Mouse (Mus musculus): ENCODE results near the gene Rgs7. TPM values are rescaled to one million over a fixed set of nuclear protein-coding genes. Genes with fewer than 3 reads are reported as not detected.

Rgs7 gene
- polyA plus RNA-seq, 1 experiment from 2014 or later: 1.8 TPM

DNA sequence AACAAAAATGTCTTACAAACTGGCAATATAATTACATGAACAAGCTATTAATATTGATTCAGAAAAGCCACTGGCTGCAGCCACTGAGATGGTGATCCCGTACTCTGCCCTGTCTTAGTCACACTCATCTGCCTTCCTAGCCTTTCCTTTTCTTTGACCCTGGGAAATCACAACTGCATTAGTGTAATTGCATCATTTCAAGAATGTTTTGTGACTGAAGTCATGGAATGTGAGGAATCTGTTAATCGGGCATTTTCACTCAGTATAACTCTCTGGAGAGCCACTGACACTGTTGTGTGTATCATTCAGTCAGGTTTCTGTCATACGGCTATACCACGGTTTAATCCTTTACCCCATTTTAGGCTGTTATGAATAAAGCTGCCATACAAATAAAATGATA is 156.1 kb downstream of the Rgs7 start:
- no peak overlapping the region for H3K4me3 ChIP-seq (replicated peaks)
- no peaks in the 10 kb centered on the region for H3K9me3 ChIP-seq
- H3K9ac ChIP-seq: no peak overlapping the region
- no peaks in the 10 kb centered on the region for H3K4me1 ChIP-seq (replicated peaks)
- ATAC-seq: no peak
- H3K27ac ChIP-seq: no peak overlapping the region
- H3K4me2 ChIP-seq (replicated peaks): no peak overlapping the region
- H3K27me3 ChIP-seq (replicated peaks): no peaks in the 10 kb centered on the region
- no peaks in the 10 kb centered on the region for H3K36me3 ChIP-seq
- 64% methylated on average over 4 of the region's 4 CpGs for WGBS

DNA sequence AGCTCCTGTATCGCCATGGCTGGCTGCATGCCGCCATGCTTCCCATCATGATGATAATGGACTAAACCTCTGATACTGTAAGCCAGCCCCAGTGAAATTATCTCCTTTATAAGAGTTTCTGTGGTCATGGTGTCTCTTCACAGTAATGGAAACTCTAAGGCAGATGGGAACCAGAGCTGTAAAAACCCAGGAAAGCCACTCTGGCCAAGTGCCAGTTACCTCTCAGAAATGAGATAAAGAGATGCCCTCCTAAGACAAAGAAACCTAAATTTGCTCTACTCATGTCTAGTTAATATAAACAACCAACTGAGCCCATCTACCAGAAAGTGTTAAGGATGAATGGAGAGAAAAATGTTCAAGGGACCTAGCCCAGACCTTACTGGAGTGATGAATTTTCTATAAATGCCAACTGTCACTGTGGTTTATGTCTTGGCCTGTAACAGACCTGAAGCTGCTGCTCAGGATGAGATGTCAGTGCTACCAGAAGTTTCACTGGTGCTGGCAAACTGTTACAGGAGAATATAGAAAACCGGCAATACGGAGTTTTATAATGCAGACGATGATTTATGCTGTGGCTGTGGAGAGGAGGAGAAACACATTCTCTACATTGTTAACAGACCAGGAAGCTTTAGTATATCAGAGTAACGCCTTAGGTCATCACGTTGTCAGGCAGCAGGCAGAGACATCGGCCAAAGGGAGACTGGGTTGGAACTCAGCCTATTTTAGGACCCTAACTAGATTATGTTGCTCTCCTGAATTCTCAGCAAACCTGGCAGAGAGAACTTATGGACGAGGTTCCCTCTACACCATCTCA is 159.1 kb downstream of the Rgs7 start:
- H3K9me3 ChIP-seq: no peaks in the 10 kb centered on the region
- H3K9ac ChIP-seq: no peak overlapping the region
- H3K4me3 ChIP-seq (replicated peaks): no peak overlapping the region
- H3K27me3 ChIP-seq (replicated peaks): no peaks in the 10 kb centered on the region
- H3K4me1 ChIP-seq (replicated peaks): no peaks in the 10 kb centered on the region
- ATAC-seq: no peak; the same call in 1 of the 2 replicates
- WGBS: 56% methylated on average over 9 of the region's 9 CpGs
- H3K36me3 ChIP-seq: no peaks in the 10 kb centered on the region
- H3K4me2 ChIP-seq (replicated peaks): no peak overlapping the region
- H3K27ac ChIP-seq: no peak overlapping the region

DNA sequence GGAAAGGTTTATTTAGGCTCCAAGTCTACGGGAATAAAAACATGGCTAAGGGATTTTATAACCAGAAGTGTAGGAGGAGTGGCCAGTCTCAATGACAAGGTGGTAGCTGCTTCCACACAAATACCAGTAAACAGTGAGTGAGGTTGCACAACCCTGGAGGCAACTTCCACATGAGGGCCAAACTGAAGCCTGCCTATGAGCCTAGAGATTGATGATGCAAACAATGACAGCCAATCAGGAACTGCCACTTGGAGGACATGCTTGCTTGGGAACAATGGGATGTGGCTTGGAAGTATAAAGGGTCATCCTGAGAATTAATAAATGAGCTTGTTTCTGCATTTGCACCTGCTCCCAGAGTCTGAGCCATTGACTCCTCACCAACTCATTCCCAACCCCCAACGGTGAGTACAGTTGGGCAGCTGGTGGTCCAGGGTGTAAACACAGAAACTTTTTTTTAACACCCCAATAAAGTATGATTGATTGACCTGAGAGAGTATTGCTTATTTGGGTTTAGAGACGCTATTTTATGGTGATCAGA is 162.3 kb downstream of the Rgs7 start:
- no peak for ATAC-seq
- no peaks in the 10 kb centered on the region for H3K9me3 ChIP-seq
- 71% methylated on average over 3 of the region's 3 CpGs for WGBS

DNA sequence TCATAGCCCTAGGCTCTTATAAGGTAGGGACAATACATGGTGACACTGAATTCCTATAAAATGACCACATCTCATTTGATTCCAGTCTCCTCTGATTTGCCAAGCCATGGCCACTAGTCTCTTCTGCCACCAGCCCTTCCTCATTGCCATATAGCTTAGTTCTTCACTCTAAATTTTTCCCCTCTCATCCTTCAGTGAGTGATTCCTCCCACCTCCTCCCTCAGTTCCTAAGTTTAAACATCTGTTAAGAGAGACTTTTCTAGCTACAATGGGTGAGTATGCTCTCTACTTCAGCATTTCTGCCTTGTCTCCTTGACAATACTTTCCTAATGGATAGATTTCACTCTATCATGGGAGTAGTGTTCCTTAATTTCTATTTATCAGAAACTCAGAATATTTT is 169.5 kb downstream of the Rgs7 start:
- no peaks in the 10 kb centered on the region for H3K27me3 ChIP-seq (replicated peaks)
- ATAC-seq: no peak

More for the DNA sequence above, 162.3 kb downstream of the Rgs7 start:
- Histone ChIP-seq H3K9ac (no peak overlapping the region), H3K4me3 (replicated peaks) (no peak overlapping the region), H3K27me3 (replicated peaks) (no peaks in the 10 kb centered on the region), H3K4me2 (replicated peaks) (no peak overlapping the region), H3K36me3 (no peaks in the 10 kb centered on the region), H3K27ac (no peak overlapping the region), H3K4me1 (replicated peaks) (no peaks in the 10 kb centered on the region)

DNA sequence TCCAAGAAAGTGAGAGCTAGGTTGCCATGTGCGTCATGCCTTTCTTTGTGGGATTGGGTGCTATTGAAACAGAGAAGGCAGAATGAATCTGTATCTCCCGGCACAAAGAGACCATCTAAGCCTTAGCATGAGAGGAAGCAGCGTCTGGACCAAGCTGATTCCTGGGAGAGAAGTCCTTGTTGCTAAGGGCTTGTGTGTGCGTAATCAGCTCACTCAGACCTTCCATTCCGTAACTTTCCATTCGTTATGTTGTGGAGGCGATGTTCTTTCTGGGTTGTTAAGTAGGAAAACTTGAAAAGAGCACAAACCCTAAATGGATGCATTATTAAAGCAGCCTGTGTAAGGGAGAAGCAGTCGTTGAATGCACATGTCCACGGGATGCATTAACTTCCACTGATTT is 173.1 kb downstream of the Rgs7 start:
- no peak overlapping the region for H3K4me3 ChIP-seq (replicated peaks)
- no peak for ATAC-seq
- no peaks in the 10 kb centered on the region for H3K9me3 ChIP-seq
- no peak overlapping the region for H3K9ac ChIP-seq
- WGBS: 87% methylated on average over 9 of the region's 9 CpGs
- H3K27me3 ChIP-seq (replicated peaks): no peaks in the 10 kb centered on the region
- H3K36me3 ChIP-seq: no peaks in the 10 kb centered on the region
- no peak overlapping the region for H3K27ac ChIP-seq
- no peaks in the 10 kb centered on the region for H3K4me1 ChIP-seq (replicated peaks)
- no peak overlapping the region for H3K4me2 ChIP-seq (replicated peaks)

More for the DNA sequence above, 169.5 kb downstream of the Rgs7 start:
- no peak overlapping the region for H3K4me3 ChIP-seq (replicated peaks)
- no peaks in the 10 kb centered on the region for H3K36me3 ChIP-seq
- H3K4me2 ChIP-seq (replicated peaks): no peak overlapping the region
- no peaks in the 10 kb centered on the region for H3K9me3 ChIP-seq
- H3K9ac ChIP-seq: no peak overlapping the region
- no peak overlapping the region for H3K27ac ChIP-seq
- H3K4me1 ChIP-seq (replicated peaks): no peaks in the 10 kb centered on the region

DNA sequence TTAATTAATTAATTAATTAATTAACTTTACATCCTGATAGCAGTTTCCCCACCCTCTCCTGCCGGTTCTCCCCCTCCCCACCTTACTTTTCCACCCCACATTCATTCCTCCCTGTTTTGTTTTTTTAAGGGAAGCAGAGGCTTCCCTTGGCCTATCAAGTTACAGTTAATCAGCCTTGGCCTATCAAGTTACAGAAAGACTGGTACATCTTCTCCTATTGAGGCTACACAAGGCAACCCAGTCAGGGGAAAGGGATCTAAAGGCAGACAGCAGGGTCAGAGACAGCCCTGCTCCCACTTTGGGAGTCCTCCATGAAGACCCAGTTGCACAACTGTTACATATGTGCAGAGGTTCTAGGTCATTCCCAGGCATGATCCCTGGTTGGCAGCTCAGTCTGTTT is 175.0 kb downstream of the Rgs7 start:
- Histone ChIP-seq H3K4me2 (replicated peaks) (no peak overlapping the region), H3K9me3 (no peaks in the 10 kb centered on the region), H3K4me1 (replicated peaks) (no peaks in the 10 kb centered on the region), H3K9ac (no peak overlapping the region), H3K27me3 (replicated peaks) (no peaks in the 10 kb centered on the region), H3K36me3 (no peaks in the 10 kb centered on the region), H3K4me3 (replicated peaks) (no peak overlapping the region), H3K27ac (no peak overlapping the region)
- WGBS: 24% methylated on average over 1 of the region's 1 CpGs
- no peak for ATAC-seq

DNA sequence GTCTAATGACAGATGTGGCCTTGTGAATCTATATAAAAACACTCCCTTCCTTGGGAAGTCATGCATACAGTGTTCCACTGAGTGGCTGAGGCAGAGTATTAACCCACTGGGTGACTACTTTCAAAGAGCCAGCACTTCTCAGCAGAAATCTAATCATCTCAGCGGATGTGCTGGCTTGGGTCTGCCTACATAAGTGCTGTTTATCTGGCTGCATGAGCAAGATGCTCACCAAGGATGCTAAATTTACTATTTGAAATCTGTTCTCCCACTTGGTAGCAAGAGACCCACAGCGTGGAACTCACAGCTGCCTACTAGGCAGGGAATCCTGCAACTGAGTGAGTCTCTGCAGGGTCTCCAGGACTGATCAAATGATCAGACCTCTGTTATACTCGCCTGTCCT is 184.7 kb downstream of the Rgs7 start:
- Histone ChIP-seq H3K9me3 (no peaks in the 10 kb centered on the region), H3K4me3 (replicated peaks) (no peak overlapping the region), H3K9ac (no peak overlapping the region), H3K4me2 (replicated peaks) (no peak overlapping the region), H3K36me3 (no peaks in the 10 kb centered on the region), H3K27ac (no peak overlapping the region), H3K27me3 (replicated peaks) (no peaks in the 10 kb centered on the region), H3K4me1 (replicated peaks) (no peaks in the 10 kb centered on the region)
- 68% methylated on average over 3 of the region's 3 CpGs for WGBS
- ATAC-seq: no peak

DNA sequence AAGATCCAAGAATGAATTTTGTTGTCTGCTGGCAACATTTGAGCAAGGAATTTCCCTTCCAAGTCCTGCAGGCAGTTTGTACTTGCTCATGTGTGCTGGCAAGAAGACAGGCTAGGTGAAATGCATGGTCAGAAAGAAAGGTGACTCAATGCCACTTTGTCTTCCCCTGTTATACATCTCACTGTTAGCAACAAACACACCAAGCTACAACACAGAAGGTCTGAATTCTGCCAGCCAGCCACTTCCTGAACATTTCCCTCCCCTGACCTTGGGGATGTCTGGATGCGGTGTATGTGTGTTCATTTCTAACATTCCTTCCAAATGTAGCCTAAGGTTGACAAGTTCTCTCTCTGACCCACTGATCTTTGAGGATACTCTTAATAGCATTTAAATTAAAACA is 191.4 kb downstream of the Rgs7 start:
- no peak overlapping the region for H3K9ac ChIP-seq
- no peak for ATAC-seq
- WGBS: 61% methylated on average over 1 of the region's 1 CpGs

DNA sequence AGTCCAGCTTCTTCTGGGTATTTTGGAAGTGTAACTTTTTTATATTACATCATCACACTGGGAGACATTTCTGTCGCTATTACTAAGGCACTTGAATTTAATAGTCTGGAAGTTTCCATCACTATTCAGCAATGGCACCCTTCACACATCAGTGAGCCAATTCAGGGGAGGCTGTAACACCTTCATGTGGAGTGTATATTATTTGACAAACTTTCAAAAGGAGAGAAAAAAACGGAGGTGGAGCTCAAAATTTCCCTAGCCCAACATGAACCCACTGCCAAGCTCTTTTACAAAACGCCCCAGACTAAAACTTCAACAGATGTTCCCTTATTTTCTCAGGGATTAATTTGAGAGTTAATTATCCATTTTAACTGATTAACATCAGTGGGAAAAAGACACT is 191.9 kb downstream of the Rgs7 start:
- H3K4me2 ChIP-seq (replicated peaks): no peak overlapping the region
- H3K27me3 ChIP-seq (replicated peaks): no peaks in the 10 kb centered on the region
- WGBS: 64% methylated on average over 3 of the region's 3 CpGs
- H3K4me1 ChIP-seq (replicated peaks): no peaks in the 10 kb centered on the region
- H3K27ac ChIP-seq: no peak overlapping the region
- no peak overlapping the region for H3K9ac ChIP-seq
- H3K4me3 ChIP-seq (replicated peaks): no peak overlapping the region
- no peak for ATAC-seq
- no peaks in the 10 kb centered on the region for H3K9me3 ChIP-seq
- H3K36me3 ChIP-seq: no peaks in the 10 kb centered on the region

More for the DNA sequence above, 191.4 kb downstream of the Rgs7 start:
- Histone ChIP-seq H3K27ac (no peak overlapping the region), H3K4me3 (replicated peaks) (no peak overlapping the region), H3K27me3 (replicated peaks) (no peaks in the 10 kb centered on the region), H3K9me3 (no peaks in the 10 kb centered on the region), H3K4me2 (replicated peaks) (no peak overlapping the region), H3K36me3 (no peaks in the 10 kb centered on the region), H3K4me1 (replicated peaks) (no peaks in the 10 kb centered on the region)

DNA sequence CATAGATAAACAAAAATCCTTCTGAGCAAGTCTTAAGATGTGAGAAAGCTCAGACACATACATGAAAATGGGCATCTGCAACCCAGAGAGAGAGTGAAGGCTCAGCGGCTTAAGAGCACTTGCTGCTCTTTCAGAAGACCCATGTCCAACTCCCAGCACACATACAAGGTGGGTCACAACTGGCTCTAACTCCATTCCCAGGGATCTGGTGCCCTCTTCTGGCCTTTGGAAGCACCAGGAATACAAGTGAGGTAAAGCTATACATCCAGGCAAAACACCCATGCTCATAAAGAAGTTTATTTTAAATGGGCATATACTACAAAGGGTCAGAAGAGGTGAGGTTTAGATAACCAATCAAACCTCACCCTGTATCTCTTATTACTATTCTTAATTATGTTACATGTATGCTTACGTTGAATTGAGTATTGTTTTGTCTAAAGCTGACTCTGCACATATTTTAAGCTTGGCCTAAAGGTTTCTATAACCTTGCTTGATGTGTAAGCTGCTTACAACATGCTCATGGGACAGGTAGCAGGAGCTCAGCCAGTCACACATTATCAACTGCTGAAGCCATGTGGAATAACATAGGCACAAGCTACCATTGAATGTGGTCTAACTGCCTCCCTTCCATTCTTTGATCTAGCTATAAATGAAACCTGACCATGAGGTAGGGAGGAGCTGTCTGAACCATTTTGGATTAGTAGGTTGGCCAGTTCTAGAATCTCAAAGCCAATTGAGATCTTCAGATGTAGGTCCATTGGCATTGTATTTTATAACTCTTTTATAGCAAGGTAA is 192.5 kb downstream of the Rgs7 start:
- 89% methylated on average over 2 of the region's 2 CpGs for WGBS
- H3K27ac ChIP-seq: no peak overlapping the region
- no peaks in the 10 kb centered on the region for H3K36me3 ChIP-seq
- no peak overlapping the region for H3K4me2 ChIP-seq (replicated peaks)
- H3K4me1 ChIP-seq (replicated peaks): no peaks in the 10 kb centered on the region
- no peaks in the 10 kb centered on the region for H3K27me3 ChIP-seq (replicated peaks)
- no peak for ATAC-seq
- H3K9ac ChIP-seq: no peak overlapping the region
- H3K4me3 ChIP-seq (replicated peaks): no peak overlapping the region
- no peaks in the 10 kb centered on the region for H3K9me3 ChIP-seq

DNA sequence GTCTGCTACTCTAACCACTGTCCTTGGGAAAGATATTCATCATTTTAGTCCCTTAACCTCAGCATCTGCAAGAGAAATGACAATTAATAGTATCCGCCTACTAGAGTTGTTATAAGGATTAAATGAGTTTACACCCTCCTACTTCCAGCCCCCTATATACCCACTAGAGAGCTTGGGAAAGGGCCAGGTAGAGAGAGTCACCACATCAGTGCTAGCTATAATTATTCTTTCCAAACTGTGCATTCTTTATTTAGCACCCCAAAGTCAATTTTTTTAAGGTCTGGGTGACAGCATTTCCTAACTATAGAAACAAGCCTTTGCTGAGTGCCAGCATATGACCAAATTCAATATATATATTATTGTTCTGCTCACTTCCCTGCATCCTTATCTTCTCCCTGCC is 195.4 kb downstream of the Rgs7 start:
- Histone ChIP-seq H3K36me3 (no peaks in the 10 kb centered on the region), H3K9ac (no peak overlapping the region), H3K27ac (no peak overlapping the region), H3K4me1 (replicated peaks) (no peaks in the 10 kb centered on the region), H3K4me3 (replicated peaks) (no peak overlapping the region), H3K27me3 (replicated peaks) (no peaks in the 10 kb centered on the region), H3K9me3 (no peaks in the 10 kb centered on the region), H3K4me2 (replicated peaks) (no peak overlapping the region)
- WGBS: 91% methylated on average over 1 of the region's 1 CpGs
- no peak for ATAC-seq

DNA sequence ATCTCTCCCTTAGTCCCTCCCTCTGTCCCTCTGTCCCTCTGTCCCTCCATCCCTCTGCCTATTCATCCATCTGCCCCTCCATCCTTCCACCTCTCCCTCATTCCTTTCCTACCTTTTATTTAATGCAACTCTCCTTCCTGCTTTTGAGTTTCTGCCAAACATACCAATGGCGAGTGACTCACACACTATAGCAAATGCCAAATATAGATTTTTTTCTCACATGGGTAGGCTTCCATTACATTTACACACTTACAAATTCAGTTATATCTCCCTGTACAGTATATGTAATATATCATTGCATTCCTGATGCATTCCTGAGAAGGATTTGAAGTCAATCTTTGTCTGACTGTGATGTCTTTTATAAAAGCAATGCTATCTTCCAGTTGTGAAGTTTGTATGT is 202.2 kb downstream of the Rgs7 start:
- Histone ChIP-seq H3K4me3 (replicated peaks) (no peak overlapping the region), H3K27ac (no peak overlapping the region), H3K27me3 (replicated peaks) (no peaks in the 10 kb centered on the region), H3K4me2 (replicated peaks) (no peak overlapping the region), H3K9me3 (no peaks in the 10 kb centered on the region), H3K36me3 (no peaks in the 10 kb centered on the region), H3K4me1 (replicated peaks) (no peaks in the 10 kb centered on the region), H3K9ac (no peak overlapping the region)
- WGBS: 63% methylated on average over 1 of the region's 1 CpGs
- ATAC-seq: no peak
